Mouse (Mus musculus) midbrain, postnatal 0 days (tissue): ENCODE results near the gene Polr3b. TPM values are rescaled to one million over a fixed set of nuclear protein-coding genes. Genes with fewer than 3 reads are reported as not detected.

Experiments used
- ATAC-seq: fragments of 200-750 bp; cut with Nextera tagmentation; 2 replicates; pipeline ENCODE4 v1.8.0; 2017; ENCODE audit warnings: moderate number of reproducible peaks, mild to moderate bottlenecking, moderate TSS enrichment, moderate library complexity; ENCODE audit not compliant: low FRiP score
- DNase-seq: peaks from one replicate; pipeline ENCODE4 v3.0.0-alpha.2; 2015; ENCODE audit warnings: low spot score
- H3K27ac ChIP-seq: fragments of 300-500 bp; sonication (generic); 2 replicates; pipeline ENCODE4 v1.5.1; 2014; ENCODE audit warnings: low read depth, mild to moderate bottlenecking, low read length, mixed read lengths
- H3K27me3 ChIP-seq: fragments of 300-500 bp; sonication (generic); 2 replicates; pipeline ENCODE4 v1.6.1; 2014; ENCODE audit warnings: low read length, control low read depth, mixed read lengths; ENCODE audit not compliant: insufficient read depth
- H3K36me3 ChIP-seq: fragments of 300-500 bp; sonication (generic); 2 replicates; pipeline ENCODE4 v1.6.1; 2014; ENCODE audit warnings: low read length, control low read depth, mixed read lengths; ENCODE audit not compliant: insufficient read depth
- H3K4me1 ChIP-seq: fragments of 300-500 bp; sonication (generic); 2 replicates; pipeline ENCODE4 v1.6.1; 2014; ENCODE audit warnings: mild to moderate bottlenecking, control low read depth, antibody characterized with exemption, low read length, mixed read lengths; ENCODE audit not compliant: insufficient read depth
- H3K4me2 ChIP-seq: fragments of 300-500 bp; sonication (generic); 2 replicates; pipeline ENCODE4 v1.6.1; 2014; ENCODE audit warnings: low read depth, mild to moderate bottlenecking, low read length, mixed read lengths; ENCODE audit not compliant: poor library complexity, severe bottlenecking
- H3K4me3 ChIP-seq: fragments of 300-500 bp; sonication (generic); 2 replicates; pipeline ENCODE4 v1.5.1; 2014; ENCODE audit warnings: low read depth, mild to moderate bottlenecking, low read length, moderate library complexity
- H3K9ac ChIP-seq: fragments of 300-500 bp; sonication (generic); replicated peaks from 2 replicates; pipeline ENCODE4 v1.6.1; 2014; ENCODE audit warnings: mild to moderate bottlenecking, low read length, moderate library complexity, mixed read lengths; ENCODE audit not compliant: poor library complexity, severe bottlenecking
- H3K9me3 ChIP-seq: fragments of 300-500 bp; sonication (generic); 2 replicates; pipeline ENCODE4 v1.6.1; 2016; ENCODE audit warnings: low read length, control low read depth
- CTCF ChIP-seq: IDR thresholded peaks from 2 replicates; pipeline ENCODE4 v1.5.1; 2016; ENCODE audit warnings: antibody characterized with exemption, mild to moderate bottlenecking
- WGBS: fragments of 180-500 bp; shearing (Covaris S2); extraction: QIAGEN DNeasy Blood & Tissue Kit; methylation state at CpG from one replicate; pipeline ENCODE4 v1.1.7; 2014; 5-methylcytosine and 5-hydroxymethylcytosine counted together
- polyA plus RNA-seq: library from polyadenylated mRNA; unstranded; fragments of >200 nt; fragmentation: Nextera tagmentation; extraction: Ambion mirVana; gene quantifications from 2 replicates; pipeline ENCODE4 v1.2.1, GENCODE M21; 2015
- total RNA-seq: library from RNA; depleted of rRNA; stranded (reverse); fragments of >200 nt; gene quantifications from 2 replicates; pipeline ENCODE4 v1.2.3, GENCODE M21; 2014

The Polr3b gene
- total and polyA plus RNA-seq, 2 experiments from 2014 or later: 10.5 to 11.0 TPM

DNA sequence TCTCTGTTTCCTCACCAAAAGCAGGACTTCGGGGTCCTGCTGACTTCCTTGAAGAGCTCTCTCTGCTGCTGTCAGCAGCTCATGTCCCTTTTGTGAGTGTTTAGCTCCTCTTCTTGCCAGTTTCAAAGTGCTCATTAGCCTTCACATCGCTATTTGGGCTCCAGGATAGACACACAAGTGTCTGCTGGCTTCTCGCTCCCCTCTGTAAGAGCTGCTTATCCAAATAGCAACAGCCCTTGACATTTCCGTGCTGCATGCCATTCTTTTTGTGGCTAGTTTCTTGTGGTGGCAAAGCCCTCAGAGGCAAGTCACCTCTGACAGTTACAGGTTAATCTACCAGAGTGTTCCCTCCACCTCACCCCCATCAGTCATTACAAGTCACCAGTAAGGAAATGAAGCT, 56.3 kb downstream of the Polr3b start:
- Histone ChIP-seq H3K9ac (no peak overlapping the region), H3K4me1 (no peaks in the 10 kb centered on the region), H3K9me3 (no peaks in the 10 kb centered on the region), H3K36me3 (peaks cover 39% of the 10 kb centered on the region), H3K4me2 (no peak overlapping the region), H3K4me3 (no peak overlapping the region), H3K27ac (no peak overlapping the region), H3K27me3 (no peaks in the 10 kb centered on the region)
- ATAC-seq: no peak
- no peak for DNase-seq
- WGBS: 75% methylated on average over 4 of the region's 4 CpGs
- TF ChIP-seq CTCF: no peak

DNA sequence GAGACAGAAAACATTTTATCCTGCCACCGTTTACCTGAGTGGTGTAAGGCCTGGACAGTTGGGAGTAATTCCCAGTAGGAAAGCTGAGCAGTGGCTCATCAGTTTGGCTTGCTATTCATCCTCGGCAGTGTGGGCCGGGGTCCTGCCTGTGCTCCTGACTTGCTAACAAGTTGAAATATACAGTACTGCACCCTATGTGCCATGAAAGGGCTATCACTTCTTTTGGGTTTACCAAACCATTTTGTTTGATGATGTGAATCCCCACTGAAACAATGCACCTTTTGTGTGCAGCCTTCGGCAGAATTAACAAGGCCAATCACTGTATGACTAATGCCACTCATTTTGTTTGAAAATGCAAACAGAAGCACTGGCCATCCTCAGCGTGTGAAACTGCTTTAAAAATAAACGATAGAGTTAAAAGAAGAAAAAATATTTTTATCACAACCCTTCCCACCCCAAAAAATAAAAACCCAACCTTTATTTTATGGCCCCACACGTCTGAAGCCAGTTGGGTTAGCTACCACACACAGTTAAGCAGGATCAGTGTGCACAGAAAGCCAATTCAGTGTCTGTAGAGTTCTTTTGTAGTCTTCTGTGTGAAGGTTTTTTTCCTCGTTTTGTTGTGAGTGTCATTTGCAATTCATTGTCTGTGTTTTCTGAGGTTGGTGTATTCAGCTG, 63.5 kb downstream of the Polr3b start:
- no peak for TF ChIP-seq CTCF
- Histone ChIP-seq H3K4me2 (no peak overlapping the region), H3K4me3 (no peak overlapping the region), H3K27me3 (no peaks in the 10 kb centered on the region; the same call in 1 of the 2 replicates), H3K9ac (no peak overlapping the region), H3K4me1 (no peaks in the 10 kb centered on the region), H3K36me3 (peaks cover 10% of the 10 kb centered on the region; the same call in 1 of the 2 replicates), H3K9me3 (no peaks in the 10 kb centered on the region), H3K27ac (no peak overlapping the region)
- no peak for ATAC-seq
- 22% methylated on average over 8 of the region's 8 CpGs for WGBS
- DNase-seq: peak; percentile 46

DNA sequence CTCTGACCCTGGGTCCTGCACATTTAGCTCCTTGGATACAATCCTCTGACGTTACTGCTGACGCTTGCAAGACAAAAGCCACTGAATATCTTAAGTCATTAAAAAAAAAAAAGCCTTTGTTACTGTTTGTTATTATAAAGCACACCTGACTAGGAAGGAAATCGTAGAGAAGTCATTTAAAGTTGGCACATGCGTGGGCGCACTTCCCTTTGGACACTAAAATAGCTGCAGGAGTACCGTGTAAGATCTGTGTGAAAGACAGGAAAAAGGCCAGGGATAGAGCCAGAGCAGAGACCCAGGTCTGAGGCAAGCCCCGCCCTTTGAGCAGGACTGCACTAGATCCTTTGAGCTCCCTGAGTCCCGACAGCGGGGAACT, 64.0 kb downstream of the Polr3b start:
- Histone ChIP-seq H3K4me2 (no peak overlapping the region), H3K27ac (peak overlapping the region; percentile 55), H3K4me1 (no peaks in the 10 kb centered on the region), H3K4me3 (no peak overlapping the region), H3K27me3 (no peaks in the 10 kb centered on the region; the same call in 1 of the 2 replicates), H3K9me3 (no peaks in the 10 kb centered on the region), H3K36me3 (peaks cover 9% of the 10 kb centered on the region; the same call in 1 of the 2 replicates), H3K9ac (no peak overlapping the region)
- WGBS: 22% methylated on average over 9 of the region's 9 CpGs
- DNase-seq (no peak), ATAC-seq (no peak)
- TF ChIP-seq CTCF: no peak

DNA sequence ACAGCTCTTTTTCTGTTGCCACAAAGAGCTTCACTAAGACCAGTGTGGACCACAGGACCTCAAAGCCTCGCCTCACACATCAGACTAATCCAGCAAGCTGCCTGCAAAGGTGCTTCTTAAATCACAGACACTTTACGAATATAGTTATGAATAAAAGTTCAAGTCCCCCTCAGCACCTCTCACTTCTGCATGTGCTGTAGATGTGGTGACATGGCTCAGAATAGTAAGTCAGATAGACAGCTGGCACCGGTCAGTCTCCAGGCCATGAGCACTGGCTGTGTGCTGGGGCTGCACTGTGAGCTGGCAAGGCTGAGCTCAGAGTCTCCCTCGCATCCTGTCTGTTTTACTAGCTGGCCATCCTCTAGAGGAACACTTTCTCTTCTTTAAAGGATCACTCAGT, 64.6 kb downstream of the Polr3b start:
- Histone ChIP-seq H3K9me3 (no peaks in the 10 kb centered on the region), H3K4me2 (no peak overlapping the region), H3K27me3 (no peaks in the 10 kb centered on the region; the same call in 1 of the 2 replicates), H3K27ac (peak overlapping the region; percentile 55), H3K36me3 (peaks cover 5% of the 10 kb centered on the region; the same call in 1 of the 2 replicates), H3K9ac (no peak overlapping the region), H3K4me3 (no peak overlapping the region), H3K4me1 (no peaks in the 10 kb centered on the region)
- no peak for TF ChIP-seq CTCF
- ATAC-seq: no peak
- WGBS: 31% methylated on average over 4 of the region's 4 CpGs
- peak; percentile 32 for DNase-seq

DNA sequence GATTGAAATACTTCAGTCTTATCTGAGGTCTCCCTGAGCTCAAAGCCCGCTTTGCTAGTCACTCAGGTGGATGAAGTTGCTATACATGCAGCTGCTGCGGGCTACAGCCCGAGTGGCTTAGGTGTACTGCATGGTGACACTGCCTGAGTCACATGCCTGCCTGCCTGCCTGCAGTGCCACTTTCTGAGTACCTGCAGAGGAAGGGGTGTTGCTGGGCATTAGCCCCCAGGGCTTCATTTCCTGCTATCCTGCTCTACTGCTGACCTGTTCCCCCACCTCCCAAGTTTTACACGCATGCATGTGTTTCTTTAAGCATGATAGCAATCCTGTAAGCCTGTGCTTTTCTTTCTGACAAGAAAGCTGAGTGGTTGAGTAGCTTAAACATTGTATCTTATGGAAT, 65.6 kb downstream of the Polr3b start:
- Histone ChIP-seq H3K27me3 (no peaks in the 10 kb centered on the region; the same call in 1 of the 2 replicates), H3K9ac (no peak overlapping the region), H3K4me3 (no peak overlapping the region), H3K27ac (no peak overlapping the region), H3K4me2 (no peak overlapping the region), H3K9me3 (no peaks in the 10 kb centered on the region), H3K36me3 (0 out of 2 replicates have a peak, but pooled peaks cover 4% of the 10 kb centered on the region), H3K4me1 (no peaks in the 10 kb centered on the region)
- ATAC-seq (no peak), DNase-seq (no peak)
- no peak for TF ChIP-seq CTCF
- WGBS: 95% methylated on average over 4 of the region's 4 CpGs

DNA sequence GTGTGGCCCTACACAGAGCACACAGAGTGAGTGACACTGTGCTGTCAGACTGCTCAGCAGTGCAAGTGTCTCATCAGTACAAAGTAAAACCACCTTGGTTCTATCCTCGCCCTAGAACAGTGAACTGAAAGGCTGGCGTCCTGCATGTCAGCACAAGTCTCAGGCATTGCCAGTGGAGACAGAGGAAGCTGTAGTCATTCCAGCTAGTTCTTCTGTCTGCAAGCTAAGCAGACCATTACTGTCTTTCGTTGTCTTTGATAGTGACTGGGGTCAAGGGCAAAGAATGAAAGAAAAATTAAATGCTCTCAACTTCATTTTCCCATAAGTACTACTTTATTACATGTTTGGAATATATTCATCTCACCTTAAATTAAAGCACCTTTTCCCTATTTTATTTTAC, 67.8 kb downstream of the Polr3b start:
- DNase-seq: no peak
- Histone ChIP-seq H3K27me3 (no peaks in the 10 kb centered on the region; the same call in 1 of the 2 replicates), H3K4me1 (no peaks in the 10 kb centered on the region), H3K9me3 (no peaks in the 10 kb centered on the region), H3K27ac (no peak overlapping the region), H3K4me3 (no peak overlapping the region), H3K4me2 (no peak overlapping the region), H3K36me3 (0 out of 2 replicates have a peak, but pooled peaks cover 4% of the 10 kb centered on the region), H3K9ac (no peak overlapping the region)
- WGBS: 61% methylated on average over 3 of the region's 3 CpGs
- ATAC-seq: no peak
- no peak for TF ChIP-seq CTCF
